Comparison of ENCODE assay signal across 8 mouse cellular contexts in the genomic region with DNA sequence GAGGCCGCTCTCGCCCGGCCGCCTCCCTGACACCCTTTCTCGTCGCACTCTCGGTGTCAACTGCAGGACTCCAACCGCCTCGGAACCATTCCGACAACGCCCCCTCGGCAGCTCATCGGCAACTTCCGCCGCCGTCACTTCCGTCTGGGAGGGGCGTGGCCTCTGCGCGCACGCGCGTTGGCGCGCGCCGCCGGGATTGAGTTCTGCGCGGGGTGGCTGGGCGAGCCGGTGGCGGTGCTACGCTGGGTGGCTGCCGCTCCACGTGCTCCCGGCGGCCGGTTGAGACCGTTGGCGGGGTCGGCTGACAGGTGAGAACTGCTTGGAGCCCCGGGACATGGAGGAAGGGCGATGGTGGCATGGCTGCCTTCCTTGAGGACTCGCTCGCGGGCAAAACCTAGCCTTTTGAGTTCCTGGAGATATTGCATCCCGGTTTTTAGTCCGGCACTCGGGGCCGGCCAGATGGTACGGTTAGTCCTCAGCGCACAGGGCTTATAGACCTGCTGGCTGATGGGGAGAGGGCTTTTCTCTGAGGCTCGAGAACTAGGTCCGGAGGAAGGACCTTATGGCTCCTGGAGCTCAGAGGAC. TPM values are rescaled to one million over a fixed set of nuclear protein-coding genes. Genes with fewer than 3 reads are reported as not detected.
A peak's percentile ranks its signal among the peaks of the same experiment; 100 is the strongest.
DNase-seq lines count a peak whose midpoint lies in the region; ATAC-seq lines count a peak whose summit lies in the region.

A gene (minus strand): TSS at position 130 of the 585 bp plus-strand sequence.
A gene (plus strand): TSS at position 143 of the 585 bp plus-strand sequence.

- peak; percentile 96 for DNase-seq in adipocyte (ENCODE audit: low spot score)
- peak; percentile 91 for DNase-seq in embryo, embryonic 10 days (ENCODE audit: low spot score)
- DNase-seq in gastrocnemius, postnatal 10 days = peak; percentile 97
- peak; percentile 87 to 95 for DNase-seq in left cerebral cortex, postnatal 10 days (ENCODE audit: extremely low spot score in 1 of 2, low spot score in 2 of 2)
- peak; percentile 96 for DNase-seq in right cerebral cortex, postnatal 25 days
- peak; percentile 91 to 95 for DNase-seq in urinary bladder, postnatal 4 days (ENCODE audit: low spot score in 2 of 2)

- intact Hi-C loops in left cerebral cortex, postnatal 10 days (cut with DNase I) = no loop called here

- ATAC-seq in inflammation-experienced regulatory T-cells, adult 6 months = peak; percentile 84
- ATAC-seq in megakaryocyte-erythroid progenitor cell, adult 5-6 weeks (replicated peaks; ENCODE audit: low FRiP score, low TSS enrichment, poor library complexity, severe bottlenecking) = peak; percentile 89

RNA-seq across cellular contexts. Expression of the first gene that starts in this region (rescaled TPM):
- 1 to 10 TPM; 3.7 to 6.3 TPM for total RNA-seq in gastrocnemius, postnatal 10 days (2021)
- 10 to 100 TPM; 10.7 to 17.4 (median 15.3) TPM for polyA plus RNA-seq in inflammation-experienced regulatory T-cells, adult 6 months (2017; shearing (Covaris generic))
- total RNA-seq in left cerebral cortex, postnatal 10 days (2021) = 10 to 100 TPM; 14.2 to 18.1 TPM
- total RNA-seq in megakaryocyte-erythroid progenitor cell, adult 5-6 weeks (2014; fragmentation: Nextera tagmentation) = 5.6 and 16.1 TPM in 2 replicates
- 6.8 and 13.5 TPM in 2 replicates for total RNA-seq in megakaryocyte-erythroid progenitor cell, adult 5-6 weeks (2017)

RNA-seq across cellular contexts. Expression of the second gene that starts in this region (rescaled TPM):
- 10 to 100 TPM; 15.4 to 16.2 TPM for total RNA-seq in gastrocnemius, postnatal 10 days (2021)
- 10 to 100 TPM; 49.7 to 59.4 (median 50.8) TPM for polyA plus RNA-seq in inflammation-experienced regulatory T-cells, adult 6 months (2017; shearing (Covaris generic))
- 10 to 100 TPM; 12.0 to 12.9 TPM for total RNA-seq in left cerebral cortex, postnatal 10 days (2021)
- total RNA-seq in megakaryocyte-erythroid progenitor cell, adult 5-6 weeks (2014; fragmentation: Nextera tagmentation) = 158 and 198 TPM in 2 replicates
- total RNA-seq in megakaryocyte-erythroid progenitor cell, adult 5-6 weeks (2017) = 267 and 298 TPM in 2 replicates

Comparison
In these comparisons a context has a peak if more than half of its experiments do, and no peak if none do; other contexts are left out.
1. Peak in every context shown above with its lines: DNase-seq and ATAC-seq.
2. RNA of the second gene that starts in this region (total RNA-seq): 158 to 298 TPM in megakaryocyte-erythroid progenitor cell, adult 5-6 weeks; 15.4 to 16.2 TPM in gastrocnemius, postnatal 10 days and 12.0 to 12.9 TPM in left cerebral cortex, postnatal 10 days; every median in the first group is over 4 times any median in the second.